Mouse (Mus musculus) spleen, adult 2 months (tissue): ENCODE results near the gene Ccdc180.

ENCODE experiments used
- CTCF ChIP-seq: fragments of 200-500 bp; IDR thresholded peaks from 2 replicates; pipeline ENCODE4 v1.5.1; 2011; ENCODE audit warnings: mild to moderate bottlenecking, inconsistent platforms; ENCODE audit not compliant: insufficient read depth, insufficient read length, insufficient replicate concordance; ENCODE audit errors: extremely low read depth
- POLR2A ChIP-seq: fragments of 200-500 bp; IDR thresholded peaks from 2 replicates; pipeline ENCODE4 v1.6.1; 2011; ENCODE audit warnings: low read depth, low read length, inconsistent platforms

- TF ChIP-seq CTCF (no peak), POLR2A (no peak)
These were observed 80.0 kb downstream of the Ccdc180 start for GRCm38 (mm10) chr4:45970048-45970560.
